Mouse (Mus musculus): ENCODE measurements around the gene Eef1akmt2. TPM values are rescaled to one million over a fixed set of nuclear protein-coding genes. Genes with fewer than 3 reads are reported as not detected.

Eef1akmt2 gene
- total RNA-seq, 2 experiments from 2014 or later: 9.6 to 9.8 TPM

- no peak for DNase-seq (ENCODE audit: low spot score)
- intact Hi-C loops (cut with DNase I): no loop called here
These were observed 51.6 kb downstream of the Eef1akmt2 start for GRCm38 (mm10) chr7:132800868-132801267.

GRCm38 (mm10) chr7:132799119-132800016, 53.1 kb downstream of the Eef1akmt2 start:
- intact Hi-C loops (cut with DNase I): loop anchor here (2.0 kb wide), 1 partner anchor 15 kb away; no protein-coding TSS in a partner anchor
- DNase-seq (ENCODE audit: low spot score): no peak

- intact Hi-C loops (cut with DNase I): no loop called here
- DNase-seq (ENCODE audit: low spot score): no peak
These were observed 57.3 kb downstream of the Eef1akmt2 start for GRCm38 (mm10) chr7:132795141-132795540.

GRCm38 (mm10) chr7:132793467-132793866, 59.0 kb downstream of the Eef1akmt2 start:
- DNase-seq (ENCODE audit: low spot score): no peak
- intact Hi-C loops (cut with DNase I): no loop called here

GRCm38 (mm10) chr7:132790447-132791219, 61.8 kb downstream of the Eef1akmt2 start:
- intact Hi-C loops (cut with DNase I): no loop called here
- no peak for DNase-seq (ENCODE audit: low spot score)

GRCm38 (mm10) chr7:132788826-132789225, 63.6 kb downstream of the Eef1akmt2 start:
- no peak for DNase-seq (ENCODE audit: low spot score)
- intact Hi-C loops (cut with DNase I): no loop called here

- intact Hi-C loops (cut with DNase I): loop anchor here (2.0 kb wide), 1 partner anchor 25 kb away; the partner anchor contains the start of gene Fam53b
- DNase-seq (ENCODE audit: low spot score): no peak
These were observed 64.8 kb downstream of the Eef1akmt2 start for GRCm38 (mm10) chr7:132787496-132788190.

GRCm38 (mm10) chr7:132787022-132787421, 65.5 kb downstream of the Eef1akmt2 start:
- no peak for DNase-seq (ENCODE audit: low spot score)
- intact Hi-C loops (cut with DNase I): loop anchor here (2.0 kb wide), 1 partner anchor 26 kb away; the partner anchor contains the start of gene Fam53b

GRCm38 (mm10) chr7:132786522-132786921, 66.0 kb downstream of the Eef1akmt2 start:
- intact Hi-C loops (cut with DNase I): loop anchor here (2.0 kb wide), 1 partner anchor 26 kb away; the partner anchor contains the start of gene Fam53b
- DNase-seq (ENCODE audit: low spot score): no peak

GRCm38 (mm10) chr7:132786011-132786410, 66.5 kb downstream of the Eef1akmt2 start:
- no peak for DNase-seq (ENCODE audit: low spot score)
- intact Hi-C loops (cut with DNase I): loop anchor here (2.0 kb wide), 1 partner anchor 27 kb away; the partner anchor contains the start of gene Fam53b

- intact Hi-C loops (cut with DNase I): loop anchor here (2.0 kb wide), 1 partner anchor 15 kb away; no protein-coding TSS in a partner anchor
- no peak for DNase-seq (ENCODE audit: low spot score)
These were observed 68.4 kb downstream of the Eef1akmt2 start for GRCm38 (mm10) chr7:132784101-132784500.

- intact Hi-C loops (cut with DNase I): no loop called here
These were observed 70.6 kb downstream of the Eef1akmt2 start for GRCm38 (mm10) chr7:132781850-132782249.

GRCm38 (mm10) chr7:132781130-132781814, 71.2 kb downstream of the Eef1akmt2 start:
- intact Hi-C loops (cut with DNase I): no loop called here
- no peak for DNase-seq (ENCODE audit: low spot score)

More at GRCm38 (mm10) chr7:132781850-132782249, 70.6 kb downstream of the Eef1akmt2 start:
- no peak for DNase-seq (ENCODE audit: low spot score)

- DNase-seq (ENCODE audit: low spot score): no peak
- intact Hi-C loops (cut with DNase I): no loop called here
These were observed 71.9 kb downstream of the Eef1akmt2 start for GRCm38 (mm10) chr7:132780611-132781010.

GRCm38 (mm10) chr7:132778630-132779029, 73.8 kb downstream of the Eef1akmt2 start:
- DNase-seq (ENCODE audit: low spot score): no peak
- intact Hi-C loops (cut with DNase I): loop anchor here (5.0 kb wide), 1 partner anchor 34 kb away; the partner anchor contains the start of gene Fam53b

GRCm38 (mm10) chr7:132777728-132778453, 74.6 kb downstream of the Eef1akmt2 start:
- DNase-seq (ENCODE audit: low spot score): no peak
- intact Hi-C loops (cut with DNase I): loop anchor here (5.0 kb wide), 1 partner anchor 34 kb away; the partner anchor contains the start of gene Fam53b

Data from heart, postnatal 25 days (tissue).